Mouse (Mus musculus) spleen, adult 18-20 months (tissue): ENCODE data around the gene Zp2.

Source experiments
- DNase-seq, 2 experiments: peaks; one replicate each; pipeline ENCODE4 v3.0.0; 2022; ENCODE audit warnings: mixed read lengths in 2 of 2

Zp2 gene

GRCm38 (mm10) chr7:120128951-120129350 lies 16.1 kb downstream of the Zp2 start:
- no peak for DNase-seq

- DNase-seq: no peak
Observed at GRCm38 (mm10) chr7:120127686-120128059, 17.4 kb downstream of the Zp2 start.

- DNase-seq: no peak
Observed at GRCm38 (mm10) chr7:120126976-120127685, 18.0 kb downstream of the Zp2 start.

GRCm38 (mm10) chr7:120124844-120125243 lies 20.2 kb downstream of the Zp2 start:
- DNase-seq: peak in 1 of 2 experiments; percentile 18

- DNase-seq: no peak
Observed at GRCm38 (mm10) chr7:120123776-120124175, 21.3 kb downstream of the Zp2 start.

GRCm38 (mm10) chr7:120117529-120117928 lies 27.6 kb downstream of the Zp2 start:
- no peak for DNase-seq

- DNase-seq: no peak
Observed at GRCm38 (mm10) chr7:120116976-120117375, 28.1 kb downstream of the Zp2 start.

GRCm38 (mm10) chr7:120109676-120110075 lies 35.4 kb downstream of the Zp2 start:
- DNase-seq: no peak

GRCm38 (mm10) chr7:120106356-120106755 lies 38.7 kb downstream of the Zp2 start:
- no peak for DNase-seq

GRCm38 (mm10) chr7:120104975-120105374 lies 40.1 kb downstream of the Zp2 start:
- no peak for DNase-seq

- peak in 1 of 2 experiments; percentile 2 for DNase-seq
Observed at GRCm38 (mm10) chr7:120103019-120103567, 42.0 kb downstream of the Zp2 start.

GRCm38 (mm10) chr7:120102164-120102972 lies 42.7 kb downstream of the Zp2 start, which contains the start of gene Tmem159:
Gene Tmem159, plus strand, starts transcription at chr7:120102353.
- peak; percentile 61 to 67 for DNase-seq

- DNase-seq: peak in 1 of 2 experiments; percentile 35
Observed at GRCm38 (mm10) chr7:120098403-120098802, 46.7 kb downstream of the Zp2 start.

GRCm38 (mm10) chr7:120097845-120098244 lies 47.2 kb downstream of the Zp2 start:
- DNase-seq: peak in 1 of 2 experiments; percentile 14

- DNase-seq: no peak
Observed at GRCm38 (mm10) chr7:120095180-120095579, 49.9 kb downstream of the Zp2 start, which contains the start of gene Dnah3. Gene Dnah3, minus strand, starts transcription at chr7:120095280.

- DNase-seq: no peak
Observed at GRCm38 (mm10) chr7:120094216-120094615, 50.9 kb downstream of the Zp2 start.

- no peak for DNase-seq
Observed at GRCm38 (mm10) chr7:120093033-120093432, 52.1 kb downstream of the Zp2 start.

- DNase-seq: no peak
Observed at GRCm38 (mm10) chr7:120080177-120080576, 64.9 kb downstream of the Zp2 start.
